Mouse (Mus musculus): ENCODE results near the gene Exoc3l.

DNA sequence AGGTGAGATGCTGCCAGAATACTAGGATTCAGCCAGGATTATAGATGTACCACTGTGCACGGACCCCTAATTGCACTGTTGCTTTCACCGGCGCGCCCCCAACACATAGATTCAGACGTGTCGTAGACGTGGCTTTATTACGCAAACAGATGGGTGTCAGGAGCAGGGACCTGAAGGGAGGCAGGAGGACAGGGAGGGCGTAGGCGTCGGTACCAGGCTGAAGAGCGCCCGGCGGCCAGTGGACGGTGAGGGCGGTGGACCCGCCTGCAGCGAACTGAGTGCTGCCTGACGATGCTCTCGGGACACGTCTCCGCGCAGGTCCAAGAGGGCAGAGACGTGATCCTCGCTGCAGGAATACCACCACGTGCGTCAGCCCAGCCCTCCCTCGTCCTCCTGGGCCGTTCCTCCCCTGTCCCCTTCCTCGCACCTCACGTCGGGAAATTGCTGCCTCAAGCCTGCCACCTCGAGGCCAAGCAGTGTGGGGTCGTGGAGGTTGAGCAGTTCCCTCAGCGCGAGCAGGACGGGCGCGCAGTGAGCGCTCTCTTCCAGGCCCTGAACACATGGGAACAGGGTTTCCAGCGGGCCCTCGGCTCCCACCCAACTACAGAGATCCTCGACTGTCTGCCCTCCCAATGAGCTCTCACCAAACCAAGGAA is 6.0 kb downstream of the Exoc3l start, which contains the start of gene 4931428F04Rik:
- 0 out of 2 replicates have a peak, but pooled peaks have one; percentile 31 for TF ChIP-seq CTCF (IDR thresholded peaks at IDR 0.05; ENCODE audit: extremely low read depth, insufficient read length, insufficient replicate concordance, low read depth, low read length)
- TF ChIP-seq POLR2A (IDR thresholded peaks at IDR 0.05; ENCODE audit: low read depth, low read length) = no peak

Data from small intestine, adult 2 months (tissue).